Mouse (Mus musculus) MEL (cell line): ENCODE measurements around the gene Madd.

Experiments
- POLR2A ChIP-seq, 2 experiments: IDR thresholded peaks; 2 replicates each; pipeline ENCODE4 v1.6.1; 2011 to 2012; ENCODE audit warnings: low read length in 2 of 2, mild to moderate bottlenecking in 2 of 2, control low read depth in 1 of 2, improper control_type of control experiment in 1 of 2, low read depth in 1 of 2, moderate library complexity in 1 of 2; ENCODE audit not compliant: control insufficient read depth in 1 of 2, insufficient read depth in 1 of 2, poor library complexity in 1 of 2
- TBP ChIP-seq: IDR thresholded peaks from 2 replicates; pipeline ENCODE4 v1.8.0; 2011; ENCODE audit warnings: low read depth, low read length, improper control_type of control experiment
- USF1 ChIP-seq: IDR thresholded peaks from 2 replicates; pipeline ENCODE4 v1.6.1; 2014; ENCODE audit warnings: low read depth, mild to moderate bottlenecking, inconsistent platforms, low read length, improper control_type of control experiment, moderate library complexity

DNA sequence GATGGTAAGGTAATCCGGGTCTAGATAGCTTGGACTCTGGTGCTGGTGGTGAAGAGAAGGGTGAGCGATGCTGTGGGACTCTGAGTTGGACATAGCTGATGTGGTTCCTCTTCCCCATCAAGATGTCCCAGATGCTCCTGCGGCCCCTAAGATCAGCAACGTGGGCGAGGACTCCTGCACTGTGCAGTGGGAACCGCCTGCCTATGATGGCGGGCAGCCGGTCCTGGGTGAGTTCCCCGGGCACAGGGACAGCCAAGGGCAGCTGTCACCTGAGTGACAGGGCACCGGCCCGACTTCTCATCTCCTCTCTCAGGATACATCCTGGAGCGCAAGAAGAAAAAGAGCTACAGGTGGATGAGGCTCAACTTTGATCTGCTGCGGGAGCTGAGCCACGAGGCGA lies 52.4 kb downstream of the Madd start:
- TF ChIP-seq POLR2A (IDR thresholded peaks at IDR 0.05; ENCODE audit: control insufficient read depth in 1 of 2, insufficient read depth in 1 of 2, low read depth in 1 of 2, low read length in 2 of 2, poor library complexity in 1 of 2) (no peak), USF1 (no peak), TBP (no peak)
